Mouse (Mus musculus): ENCODE measurements around the gene Hnf1a.

- TF ChIP-seq POLR2A (IDR thresholded peaks at IDR 0.05; ENCODE audit: borderline replicate concordance, extremely low read depth, low read depth, low read length) = no peak
- TF ChIP-seq CTCF (IDR thresholded peaks at IDR 0.05; ENCODE audit: insufficient read depth, low read length) = no peak
Measured at GRCm38 (mm10) chr5:115015121-115015520, 44.2 kb upstream of the Hnf1a start.

All from lung, adult 2 months (tissue).